In the genomic region with DNA sequence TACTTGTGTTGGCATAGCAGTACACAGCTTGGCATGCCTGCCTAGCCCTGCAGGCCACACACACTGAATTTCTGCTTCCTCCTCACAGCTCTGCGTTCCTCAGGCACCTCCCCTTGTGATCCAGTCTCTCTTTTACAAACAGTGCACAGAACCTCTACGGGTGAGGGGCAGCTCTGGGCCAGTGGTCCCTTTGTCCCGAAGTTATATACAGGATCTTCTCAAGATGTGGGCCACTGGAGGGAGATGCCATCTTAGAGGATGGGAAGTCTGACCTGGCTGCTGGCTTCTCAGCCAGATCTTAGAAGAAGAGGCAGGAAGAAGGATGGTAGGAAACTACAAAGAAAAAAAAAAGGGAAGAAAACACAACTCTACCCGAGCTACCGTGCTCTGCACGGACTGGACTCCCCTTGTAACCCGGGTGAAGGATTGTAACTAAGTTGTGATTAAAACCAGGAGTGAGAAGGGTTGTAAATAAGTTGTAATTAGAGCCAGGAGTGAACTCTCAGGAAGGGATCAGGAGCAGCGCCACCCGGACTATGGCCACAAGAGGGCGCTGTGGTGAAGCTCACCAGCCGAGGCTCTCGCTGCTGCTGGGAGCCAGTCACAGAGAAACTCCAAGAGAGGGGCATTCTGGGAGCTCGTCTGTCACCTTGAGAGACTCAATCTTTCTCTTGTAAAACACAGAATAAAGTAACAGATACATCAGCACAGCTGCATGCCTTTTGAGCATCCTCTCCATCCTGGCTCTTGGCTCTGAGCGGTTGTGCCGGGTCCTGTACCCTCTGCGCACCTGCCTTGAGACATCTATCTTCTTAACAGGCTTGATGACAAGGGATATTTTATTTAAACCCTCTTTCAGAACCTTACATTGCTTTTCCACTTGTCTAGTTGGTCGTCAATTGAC, we compare ENCODE assay signal across 8 mouse cellular contexts.
A peak's percentile ranks its signal among the peaks of the same experiment; 100 is the strongest.
DNase-seq lines count a peak whose midpoint lies in the region; ATAC-seq and TF ChIP-seq lines count a peak whose summit lies in the region.

No protein-coding gene starts in this region.

- 22% methylated on average over 17 of the region's 17 CpGs for WGBS in forebrain, embryonic 10.5 days
- 23% methylated on average over 17 of the region's 17 CpGs for WGBS in heart, embryonic 16.5 days
- WGBS in liver, embryonic 14.5 days (ENCODE audit: insufficient replicate concordance), result 20% methylated on average over 17 of the region's 17 CpGs
- WGBS in thymus, adult 2 months, result 25% methylated on average over 17 of the region's 17 CpGs

- peak; percentile 83 for TF ChIP-seq CTCF in E14TG2a.4 (conservative IDR thresholded peaks at IDR 0.05; ENCODE audit: low read length)
- TF ChIP-seq CTCF in liver, embryonic 14.5 days (IDR thresholded peaks at IDR 0.05; ENCODE audit: low read depth), result peak; percentile 92
- TF ChIP-seq CTCF in thymus, adult 2 months (IDR thresholded peaks at IDR 0.05; ENCODE audit: borderline replicate concordance, control insufficient read depth, extremely low read depth, insufficient read depth, low read length, poor library complexity), result peak; percentile 92

- H3K27ac ChIP-seq in forebrain, embryonic 10.5 days, result peak overlapping the region; percentile 32
- no peak overlapping the region for H3K27ac ChIP-seq in heart, embryonic 16.5 days (ENCODE audit: low read length)
- no peak overlapping the region for H3K27ac ChIP-seq in liver, embryonic 14.5 days
- no peak overlapping the region for H3K27ac ChIP-seq in thymus, adult 2 months (ENCODE audit: control insufficient read depth, insufficient read depth, low read length)

- H3K9ac ChIP-seq in heart, embryonic 16.5 days (ENCODE audit: low read length), result no peak overlapping the region
- H3K9ac ChIP-seq in liver, embryonic 14.5 days (replicated peaks), result no peak overlapping the region

- no peaks in the 10 kb centered on the region for H3K27me3 ChIP-seq in E14TG2a.4 (ENCODE audit: insufficient read depth, low read length)
- H3K27me3 ChIP-seq in forebrain, embryonic 10.5 days (ENCODE audit: poor library complexity, severe bottlenecking), result peaks cover 6% of the 10 kb centered on the region; the same call in 1 of the 2 replicates
- no peaks in the 10 kb centered on the region for H3K27me3 ChIP-seq in heart, embryonic 16.5 days (ENCODE audit: control insufficient read depth, insufficient read depth, low read length)
- no peaks in the 10 kb centered on the region for H3K27me3 ChIP-seq in liver, embryonic 14.5 days (ENCODE audit: control insufficient read depth, insufficient read depth, low read length)
- no peaks in the 10 kb centered on the region for H3K27me3 ChIP-seq in thymus, adult 2 months (ENCODE audit: control insufficient read depth, insufficient read depth, low read length)

- TF ChIP-seq POLR2A in thymus, adult 2 months (IDR thresholded peaks at IDR 0.05; ENCODE audit: control insufficient read depth, extremely low read depth, insufficient read depth, low read length, poor library complexity), result no peak

- no peak for TF ChIP-seq EP300 in liver, embryonic 14.5 days (IDR thresholded peaks at IDR 0.05; ENCODE audit: low read depth)

- DNase-seq in brain, embryonic 18.5 days (ENCODE audit: low read depth, low spot score), result peak; percentile 49
- peak; percentile 86 for DNase-seq in forebrain, embryonic 10.5 days (ENCODE audit: extremely low spot score, low spot score)
- peak; percentile 92 for DNase-seq in kidney, postnatal 10 days
- DNase-seq in liver, embryonic 14.5 days (ENCODE audit: low read depth in 3 of 3, low spot score in 3 of 3), result peak; percentile 4 to 28 (median 6)
- DNase-seq in thymus, adult 2 months, result peak; percentile 74

- ATAC-seq in heart, embryonic 16.5 days (replicated peaks; ENCODE audit: extremely low read depth, insufficient read depth, low FRiP score), result peak; percentile 56
- ATAC-seq in liver, embryonic 14.5 days (ENCODE audit: insufficient read depth), result no peak
- peak; percentile 69; the same call in 1 of the 2 replicates for ATAC-seq in neutrophil, adult 5-6 weeks (ENCODE audit: extremely low read depth, insufficient number of reproducible peaks, low FRiP score, poor library complexity, severe bottlenecking)

- H3K4me3 ChIP-seq in E14TG2a.4 (replicated peaks; ENCODE audit: low read length), result no peak overlapping the region
- no peak overlapping the region for H3K4me3 ChIP-seq in forebrain, embryonic 10.5 days
- H3K4me3 ChIP-seq in heart, embryonic 16.5 days (ENCODE audit: low read length), result no peak overlapping the region
- H3K4me3 ChIP-seq in liver, embryonic 14.5 days (ENCODE audit: insufficient read depth in 1 of 2, low read depth in 2 of 2, low read length in 2 of 2), result no peak overlapping the region
- H3K4me3 ChIP-seq in thymus, adult 2 months (ENCODE audit: control insufficient read depth, insufficient read depth, low read length), result no peak overlapping the region

- no peaks in the 10 kb centered on the region for H3K36me3 ChIP-seq in E14TG2a.4 (ENCODE audit: insufficient read depth, low read length)
- H3K36me3 ChIP-seq in forebrain, embryonic 10.5 days (replicated peaks), result no peaks in the 10 kb centered on the region
- no peaks in the 10 kb centered on the region; the same call in 1 of the 2 replicates for H3K36me3 ChIP-seq in heart, embryonic 16.5 days (ENCODE audit: control insufficient read depth, insufficient read depth)
- no peaks in the 10 kb centered on the region for H3K36me3 ChIP-seq in liver, embryonic 14.5 days (replicated peaks; ENCODE audit: control insufficient read depth, insufficient read depth, low read depth)
- no peaks in the 10 kb centered on the region for H3K36me3 ChIP-seq in thymus, adult 2 months (ENCODE audit: control insufficient read depth, insufficient read depth, low read length)

- H3K9me3 ChIP-seq in E14TG2a.4 (ENCODE audit: low read length), result no peaks in the 10 kb centered on the region
- H3K9me3 ChIP-seq in forebrain, embryonic 10.5 days, result no peaks in the 10 kb centered on the region
- H3K9me3 ChIP-seq in heart, embryonic 16.5 days (replicated peaks; ENCODE audit: control insufficient read depth, low read length), result no peaks in the 10 kb centered on the region
- no peaks in the 10 kb centered on the region for H3K9me3 ChIP-seq in liver, embryonic 14.5 days (ENCODE audit: control insufficient read depth, low read length)

- H3K4me2 ChIP-seq in heart, embryonic 16.5 days (ENCODE audit: low read depth, low read length), result no peak overlapping the region
- H3K4me2 ChIP-seq in liver, embryonic 14.5 days (ENCODE audit: low read depth), result no peak overlapping the region

- H3K4me1 ChIP-seq in E14TG2a.4 (replicated peaks; ENCODE audit: low read depth, low read length), result peaks cover 13% of the 10 kb centered on the region
- peaks cover 32% of the 10 kb centered on the region for H3K4me1 ChIP-seq in forebrain, embryonic 10.5 days
- H3K4me1 ChIP-seq in heart, embryonic 16.5 days (ENCODE audit: control insufficient read depth, insufficient read depth, low read length), result peaks cover 4% of the 10 kb centered on the region; the same call in 1 of the 2 replicates
- H3K4me1 ChIP-seq in liver, embryonic 14.5 days (replicated peaks; ENCODE audit: control insufficient read depth in 2 of 2, insufficient read depth in 2 of 2, low read length in 1 of 2), result 0 out of 4 replicates have a peak, but pooled peaks cover 0 to 2% of the 10 kb centered on the region in 2 experiments
- H3K4me1 ChIP-seq in thymus, adult 2 months (replicated peaks; ENCODE audit: control insufficient read depth, insufficient read depth, low read length), result no peaks in the 10 kb centered on the region

Comparison
In these comparisons a context has a peak if more than half of its experiments do, and no peak if none do; other contexts are left out.
1. DNase-seq: peak in every context shown above with its lines; median percentile 92 in kidney, postnatal 10 days; 86 in forebrain, embryonic 10.5 days; 74 in thymus, adult 2 months; 49 in brain, embryonic 18.5 days; 6 in liver, embryonic 14.5 days.